8 mouse cellular contexts compared by ENCODE assay signal in the genomic region with DNA sequence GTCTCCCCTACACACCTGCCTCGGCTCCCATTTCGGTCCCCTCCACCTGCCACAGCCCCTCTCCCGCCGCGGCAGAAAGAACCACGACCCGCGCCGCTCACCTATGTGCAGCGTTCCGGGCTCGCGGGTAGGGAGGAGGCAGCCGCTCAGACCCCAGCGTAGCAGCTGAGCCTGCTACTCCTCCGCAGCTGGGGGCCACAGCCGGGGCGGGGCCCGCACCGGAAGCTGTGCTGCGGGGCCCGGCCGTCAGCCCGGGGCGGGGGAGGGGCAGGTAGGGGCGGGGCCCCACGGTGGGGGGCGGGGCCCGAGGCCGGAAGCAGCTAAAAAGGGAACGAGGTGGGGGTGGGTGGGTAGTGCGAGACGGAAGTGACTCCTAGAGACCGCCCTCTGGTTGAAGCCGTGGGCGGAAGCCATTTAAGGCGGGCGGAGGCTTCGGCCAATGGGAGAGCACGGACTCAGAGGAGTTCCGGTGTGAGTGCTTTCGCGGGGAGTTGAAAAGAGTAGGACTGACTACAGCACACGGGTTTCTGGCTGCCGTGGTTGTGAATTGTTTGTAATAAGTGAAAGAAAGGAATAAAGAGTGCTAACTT. TPM values are rescaled to one million over a fixed set of nuclear protein-coding genes. Genes with fewer than 3 reads are reported as not detected.
DNase-seq lines count a peak whose midpoint lies in the region; ATAC-seq and TF ChIP-seq lines count a peak whose summit lies in the region.

Gene Arid3b, minus strand, starts transcription at position 213 of the 590 bp plus-strand sequence.

- CTCF ChIA-PET in Patski (lab: Charles Lee): interaction anchor here (1.0 to 1.4 kb wide), 2 partner anchors 25 to 162 kb away, joined by 4 read pairs; no protein-coding TSS in a partner anchor

- peak within 1 kb of the TSS; percentile 68 for H3K4me2 ChIP-seq in hindbrain, embryonic 14.5 days (replicated peaks)

- peaks cover 17% of the 10 kb centered on the region for H3K27me3 ChIP-seq in Patski
- H3K27me3 ChIP-seq in hindbrain, embryonic 14.5 days (ENCODE audit: control insufficient read depth, insufficient read depth, low read length): no peaks in the 10 kb centered on the region

- no peaks in the 10 kb centered on the region for H3K9me3 ChIP-seq in hindbrain, embryonic 14.5 days (ENCODE audit: control insufficient read depth, low read length)

- H3K36me3 ChIP-seq in hindbrain, embryonic 14.5 days (replicated peaks; ENCODE audit: control insufficient read depth, insufficient read depth): peaks cover 11% of the 10 kb centered on the region

- in situ Hi-C loops in Patski (cut with MboI; ENCODE audit: low pct_unique_long_range_greater_than_20kb): no loop called here

- H3K27ac ChIP-seq in hindbrain, embryonic 14.5 days: peak within 1 kb of the TSS; percentile 80

- peak within 1 kb of the TSS; percentile 69 for H3K9ac ChIP-seq in hindbrain, embryonic 14.5 days

- TF ChIP-seq CTCF in Patski (IDR thresholded peaks at IDR 0.05): no peak

- ATAC-seq in Patski: peak; percentile 88
- ATAC-seq in hindbrain, embryonic 14.5 days (ENCODE audit: low FRiP score): peak; percentile 100

- peak within 1 kb of the TSS; percentile 66 for H3K4me3 ChIP-seq in hindbrain, embryonic 14.5 days (replicated peaks; ENCODE audit: low read length)

- H3K4me1 ChIP-seq in hindbrain, embryonic 14.5 days (replicated peaks; ENCODE audit: control insufficient read depth, insufficient read depth, low read length): peaks cover 22% of the 10 kb centered on the region

- POLR2A ChIA-PET in Patski (lab: Charles Lee): interaction anchor here (1.0 kb wide), 1 partner anchor 29 kb away, joined by 4 read pairs; no protein-coding TSS in a partner anchor

- WGBS in hindbrain, embryonic 14.5 days: under 1% methylated on average over 42 of the region's 45 CpGs

- peak; percentile 75 for DNase-seq in Patski (ENCODE audit: low read depth, low spot score)
- peak; percentile 94 for DNase-seq in cerebellum, postnatal 14 days
- peak; percentile 83 to 89 for DNase-seq in frontal cortex, postnatal 14 days (ENCODE audit: low spot score in 2 of 2)
- peak; percentile 94 for DNase-seq in hindbrain, embryonic 14.5 days (ENCODE audit: low spot score)
- peak; percentile 88 to 89 for DNase-seq in layer of hippocampus, postnatal 36 days
- peak; percentile 96 for DNase-seq in lung, postnatal 36 days
- DNase-seq in retina, postnatal 1 day: peak; percentile 98
- DNase-seq in urinary bladder, adult 18-20 months (ENCODE audit: low spot score in 2 of 2): peak; percentile 70 to 89

RNA-seq across cellular contexts. Expression of gene Arid3b, which starts in this region (rescaled TPM):
- polyA plus RNA-seq in Patski (2021): 2.9 TPM
- 6.6 and 8.1 TPM in 2 replicates for polyA plus RNA-seq in hindbrain, embryonic 14.5 days (2014; fragmentation: Nextera tagmentation; extraction: Ambion mirVana)
- total RNA-seq in layer of hippocampus, postnatal 36 days (2021): 1 to 10 TPM; 6.0 to 6.1 TPM

Comparison
In these comparisons a context has a peak if more than half of its experiments do, and no peak if none do; other contexts are left out.
1. Peak in every context shown above with its lines: DNase-seq, ATAC-seq, H3K4me3 ChIP-seq and H3K27ac ChIP-seq.